Comparison of ENCODE assay signal across 49 mouse cellular contexts in genomic region chr10:95652131-95652530, GRCm38 (mm10). TPM values are rescaled to one million over a fixed set of nuclear protein-coding genes. Genes with fewer than 3 reads are reported as not detected.
"Had no signal": no experiment of that assay in that cellular context is flagged by ENCODE, and none has a peak within 500 bp of the region (broad histone marks: within the 10 kb centered on the region; RNA-seq: fewer than 3 reads in every experiment).

No protein-coding gene starts in this region.

- H3K27me3 ChIP-seq: heart, embryonic 12.5 days; heart, embryonic 13.5 days; heart, embryonic 15.5 days; hindbrain, embryonic 12.5 days; hindbrain, embryonic 13.5 days; hindbrain, embryonic 15.5 days; intestine, embryonic 15.5 days; kidney, embryonic 15.5 days had no signal

- ATAC-seq: hindbrain, embryonic 16.5 days; hindbrain, postnatal 0 days; inflammation-experienced regulatory T-cells, adult 6 months; intestine, embryonic 15.5 days; intestine, embryonic 16.5 days; intestine, postnatal 0 days had no signal

- H3K4me3 ChIP-seq: heart, embryonic 10.5 days; heart, embryonic 12.5 days; heart, embryonic 13.5 days; heart, embryonic 15.5 days; hindbrain, embryonic 10.5 days; hindbrain, embryonic 12.5 days; hindbrain, embryonic 13.5 days; hindbrain, embryonic 15.5 days; intestine, embryonic 15.5 days; kidney, embryonic 15.5 days; layer of hippocampus, adult 2 months had no signal

- H3K9me3 ChIP-seq: heart, embryonic 10.5 days; heart, embryonic 13.5 days; heart, embryonic 15.5 days; hindbrain, embryonic 12.5 days; hindbrain, embryonic 13.5 days; hindbrain, embryonic 15.5 days; intestine, embryonic 15.5 days; kidney, embryonic 15.5 days had no signal

- H3K4me2 ChIP-seq: heart, embryonic 11.5 days; heart, embryonic 12.5 days; heart, embryonic 13.5 days; heart, embryonic 15.5 days; hindbrain, embryonic 12.5 days; hindbrain, embryonic 13.5 days; hindbrain, embryonic 14.5 days; hindbrain, embryonic 15.5 days; intestine, embryonic 15.5 days; kidney, embryonic 15.5 days had no signal

- H3K36me3 ChIP-seq: heart, embryonic 10.5 days; heart, embryonic 12.5 days; heart, embryonic 13.5 days; heart, embryonic 15.5 days; hindbrain, embryonic 10.5 days; hindbrain, embryonic 12.5 days; hindbrain, embryonic 13.5 days; hindbrain, embryonic 15.5 days; intestine, embryonic 15.5 days; kidney, embryonic 15.5 days had no signal

- H3K4me1 ChIP-seq: hindbrain, embryonic 12.5 days; hindbrain, embryonic 13.5 days; hindbrain, embryonic 15.5 days; intestine, embryonic 15.5 days had no signal

- H3K9ac ChIP-seq: heart, embryonic 12.5 days; heart, embryonic 13.5 days; heart, embryonic 15.5 days; hindbrain, embryonic 12.5 days; hindbrain, embryonic 13.5 days; hindbrain, embryonic 14.5 days; hindbrain, embryonic 15.5 days; intestine, embryonic 15.5 days; kidney, embryonic 15.5 days had no signal

- DNase-seq: heart, postnatal 14 days; heart, postnatal 36 days; heart, postnatal 4 days; kidney, adult 11 months; kidney, adult 18-20 months; kidney, adult 2 months; kidney, adult 8-10 months; kidney, adult 9 months; kidney, postnatal 10 days; kidney, postnatal 14 days; kidney, postnatal 25 days; kidney, postnatal 36 days; kidney, postnatal 4 days; layer of hippocampus, adult 9-11 months; layer of hippocampus, postnatal 36 days had no signal

- H3K27ac ChIP-seq: heart, embryonic 10.5 days; heart, embryonic 13.5 days; heart, embryonic 15.5 days; hindbrain, embryonic 10.5 days; hindbrain, embryonic 12.5 days; hindbrain, embryonic 13.5 days; hindbrain, embryonic 14.5 days; hindbrain, embryonic 15.5 days; hindbrain, postnatal 0 days; intestine, embryonic 15.5 days; kidney, embryonic 15.5 days; kidney, postnatal 0 days; layer of hippocampus, adult 2 months had no signal

RNA-seq across cellular contexts. Expression of gene Anapc15-ps, which starts 21.1 kb away (rescaled TPM):
- total RNA-seq: heart, postnatal 14 days; heart, postnatal 25 days; heart, postnatal 36 days; heart, postnatal 4 days; hematopoietic stem cell, adult 5-6 weeks; hindbrain, postnatal 0 days; layer of hippocampus, adult 18-20 months; layer of hippocampus, adult 2 months; layer of hippocampus, adult 8-10 months; layer of hippocampus, postnatal 10 days; layer of hippocampus, postnatal 14 days; layer of hippocampus, postnatal 25 days; layer of hippocampus, postnatal 36 days; left cerebral cortex, adult 18-20 months had no signal
- polyA plus RNA-seq: heart, embryonic 10.5 days; heart, embryonic 11.5 days; heart, embryonic 12.5 days; heart, embryonic 13.5 days; heart, embryonic 14.5 days; heart, embryonic 15.5 days; heart, postnatal 0 days; hindbrain, embryonic 10.5 days; hindbrain, embryonic 11.5 days; hindbrain, embryonic 12.5 days; hindbrain, embryonic 13.5 days; hindbrain, embryonic 14.5 days; hindbrain, embryonic 15.5 days; hindbrain, postnatal 0 days; inflammation-experienced regulatory T-cells, adult 6 months; intestine, embryonic 14.5 days; intestine, embryonic 15.5 days; intestine, embryonic 16.5 days; intestine, postnatal 0 days; kidney, adult 2 months; kidney, embryonic 14.5 days; kidney, embryonic 16.5 days; kidney, postnatal 0 days; large intestine, adult 2 months had no signal
